Mouse (Mus musculus) gastrocnemius, postnatal 36 days (tissue): ENCODE measurements around the gene Nrp2. TPM values are rescaled to one million over a fixed set of nuclear protein-coding genes. Genes with fewer than 3 reads are reported as not detected.
A peak's percentile ranks its signal among the peaks of the same experiment; 100 is the strongest.

Experiments
- DNase-seq, 2 experiments: peaks; one replicate each; pipeline ENCODE4 v3.0.0; 2022
- intact Hi-C: fragments of 180-260 bp; cut with DNase I; formaldehyde crosslinking; loops from one replicate; pipeline ENCODE4 v1.15.1; 2025
- total RNA-seq, 2 experiments: library from RNA; stranded (reverse); gene quantifications; 2 replicates each; pipeline ENCODE4 v1.2.3; 2021

The Nrp2 gene
- total RNA-seq, 2 experiments from 2014 or later = 3.8 to 4.2 TPM

GRCm38 (mm10) chr1:62774288-62775218 lies 71.5 kb downstream of the Nrp2 start:
- DNase-seq = no peak
- intact Hi-C loops = no loop called here

DNA sequence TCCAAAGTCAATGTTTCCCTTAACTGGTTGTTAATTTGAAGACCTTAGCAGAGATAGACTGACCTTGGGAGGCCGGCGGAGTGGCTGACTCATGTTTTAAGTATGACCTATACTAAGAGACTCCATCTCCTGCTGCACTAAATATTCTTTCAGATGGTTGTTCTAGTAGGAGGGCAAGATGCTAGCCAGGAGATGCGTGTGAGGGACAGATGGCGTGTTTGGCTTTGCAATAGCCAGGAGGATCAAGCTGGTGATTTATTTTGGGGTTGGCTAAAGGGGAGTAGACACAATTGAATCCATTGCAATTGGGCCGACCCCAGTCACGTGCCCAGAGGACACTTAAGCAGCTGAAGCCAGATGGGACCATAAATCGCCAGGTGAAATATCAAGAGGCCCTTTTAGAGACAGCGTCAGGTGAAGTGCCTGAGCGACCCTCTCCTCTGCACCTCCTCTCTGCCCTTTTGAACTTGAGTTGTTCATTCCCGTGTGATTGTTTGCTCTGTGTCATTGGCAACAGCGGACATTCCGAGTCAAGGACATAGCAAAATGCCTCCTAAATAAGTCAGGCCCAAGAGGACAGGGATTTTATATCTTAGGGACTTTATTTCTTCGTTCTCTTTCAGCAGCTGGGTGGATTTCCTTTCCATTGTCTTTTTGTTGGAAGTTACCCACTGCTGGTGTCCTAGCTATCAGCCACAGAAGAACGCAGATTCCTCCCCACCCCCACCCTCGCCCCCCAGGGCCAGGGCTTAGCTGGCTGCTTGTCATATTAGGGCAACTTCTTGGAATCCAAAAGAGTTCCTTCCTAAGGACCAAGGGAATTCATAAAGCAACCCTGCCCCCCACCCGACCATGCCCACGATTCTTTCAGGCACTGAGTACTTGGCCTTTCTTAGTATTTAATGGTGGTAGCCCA lies 74.5 kb downstream of the Nrp2 start:
- DNase-seq = no peak

DNA sequence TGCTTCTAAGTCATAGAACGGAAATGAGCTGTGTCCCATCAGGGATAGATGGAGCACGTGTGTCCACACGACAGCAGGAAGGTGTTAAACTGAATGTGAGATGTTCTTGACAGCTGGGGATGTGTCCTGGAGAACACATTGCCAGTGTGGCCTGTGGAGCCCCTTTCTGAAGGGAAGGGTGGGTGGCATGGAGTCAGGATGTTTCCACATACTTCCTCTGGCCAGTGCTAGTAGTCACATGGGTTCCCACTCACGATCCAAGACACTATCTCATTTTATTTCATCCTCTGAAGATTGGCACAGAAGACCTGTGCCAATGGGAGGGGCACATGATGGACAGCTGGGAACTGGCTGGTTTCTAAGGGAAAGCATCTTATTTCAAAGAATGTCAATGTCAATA lies 75.8 kb downstream of the Nrp2 start:
- intact Hi-C loops = no loop called here
- no peak for DNase-seq

More for the DNA sequence above, 74.5 kb downstream of the Nrp2 start:
- intact Hi-C loops = no loop called here

GRCm38 (mm10) chr1:62780068-62780761 lies 77.1 kb downstream of the Nrp2 start:
- no peak for DNase-seq
- intact Hi-C loops = no loop called here

GRCm38 (mm10) chr1:62782155-62782554 lies 79.1 kb downstream of the Nrp2 start:
- intact Hi-C loops = no loop called here

GRCm38 (mm10) chr1:62782573-62782972 lies 79.5 kb downstream of the Nrp2 start:
- intact Hi-C loops = no loop called here
- no peak for DNase-seq

More at GRCm38 (mm10) chr1:62782155-62782554, 79.1 kb downstream of the Nrp2 start:
- no peak for DNase-seq

GRCm38 (mm10) chr1:62783354-62784083 lies 80.4 kb downstream of the Nrp2 start:
- intact Hi-C loops = loop anchor here (2.0 kb wide), 1 partner anchor 145 kb away; no protein-coding TSS in a partner anchor
- no peak for DNase-seq

DNA sequence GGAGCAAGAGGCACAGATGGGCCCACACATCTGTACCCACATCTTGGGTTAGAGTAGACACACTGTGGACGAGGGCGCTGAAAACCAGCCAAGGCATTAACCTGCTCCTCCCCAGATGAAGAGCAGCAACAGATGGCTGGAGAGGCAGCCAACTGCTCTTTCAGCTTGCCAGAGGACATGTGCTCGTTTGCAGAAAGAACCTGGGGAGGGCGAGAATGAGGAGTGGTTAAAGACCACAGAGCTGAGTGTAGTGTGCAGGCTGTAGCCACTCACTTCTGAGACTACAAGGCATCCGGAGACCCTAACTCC lies 81.0 kb downstream of the Nrp2 start:
- intact Hi-C loops = loop anchor here (2.0 kb wide), 1 partner anchor 145 kb away; no protein-coding TSS in a partner anchor
- no peak for DNase-seq

- DNase-seq = peak in 1 of 2 experiments; percentile 49
- intact Hi-C loops = loop anchor here (5.0 kb wide), 1 partner anchor 176 kb away; no protein-coding TSS in a partner anchor
Observed at GRCm38 (mm10) chr1:62786255-62786654, 83.2 kb downstream of the Nrp2 start.

- intact Hi-C loops = loop anchor here (5.0 kb wide), 1 partner anchor 175 kb away; no protein-coding TSS in a partner anchor
- no peak for DNase-seq
Observed at GRCm38 (mm10) chr1:62787546-62787945, 84.5 kb downstream of the Nrp2 start.

DNA sequence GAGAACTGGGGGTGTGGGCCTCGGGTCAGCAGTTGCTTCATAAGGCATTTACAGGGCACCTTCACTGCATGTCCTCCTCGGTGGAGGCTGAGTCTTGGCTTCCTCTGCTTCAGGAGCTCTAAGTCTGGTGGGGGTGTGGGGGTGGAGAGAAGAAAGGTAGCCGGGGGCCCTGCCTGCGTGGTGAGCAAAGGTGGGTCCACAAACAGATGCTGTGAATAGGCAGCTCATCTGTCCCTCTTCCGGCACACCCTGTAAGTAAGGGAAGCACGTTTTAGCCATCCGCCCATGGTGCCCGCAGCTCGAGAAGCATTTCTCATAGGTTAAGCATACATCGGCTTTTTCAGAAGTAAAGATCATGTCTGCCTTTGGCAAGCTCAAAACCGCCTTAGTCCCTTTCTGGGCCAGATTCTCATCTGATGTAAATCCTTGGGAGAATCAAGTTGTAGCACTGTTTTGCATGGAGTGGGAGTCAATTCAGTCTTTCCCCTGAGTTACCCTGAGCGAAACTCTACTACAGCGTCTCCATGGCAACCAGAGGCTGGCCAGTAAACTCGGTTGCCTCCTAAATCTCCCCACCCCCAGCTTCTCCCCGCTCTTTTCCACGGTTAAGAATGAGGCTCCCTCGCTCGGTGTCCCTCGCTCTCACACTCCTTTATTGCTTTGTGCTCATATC lies 91.3 kb downstream of the Nrp2 start:
- DNase-seq = no peak
- intact Hi-C loops = no loop called here

DNA sequence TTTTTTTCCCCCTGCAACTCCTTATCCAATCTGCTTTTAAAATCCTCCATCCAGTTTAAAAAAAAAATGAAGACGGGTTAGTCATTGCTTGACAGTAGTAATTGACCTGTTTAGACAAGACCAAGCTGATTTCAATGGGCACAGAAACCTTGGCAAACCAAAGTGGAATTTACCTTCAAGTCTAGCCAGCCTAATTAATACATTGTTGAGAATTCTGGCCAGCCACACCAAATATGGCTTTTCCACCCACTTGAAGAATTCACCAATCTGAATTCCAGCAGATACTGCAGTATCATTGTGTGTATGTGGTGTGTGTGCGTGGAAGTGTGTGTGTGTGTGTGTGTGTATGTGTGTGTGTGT lies 91.8 kb downstream of the Nrp2 start:
- intact Hi-C loops = no loop called here
- DNase-seq = no peak

DNA sequence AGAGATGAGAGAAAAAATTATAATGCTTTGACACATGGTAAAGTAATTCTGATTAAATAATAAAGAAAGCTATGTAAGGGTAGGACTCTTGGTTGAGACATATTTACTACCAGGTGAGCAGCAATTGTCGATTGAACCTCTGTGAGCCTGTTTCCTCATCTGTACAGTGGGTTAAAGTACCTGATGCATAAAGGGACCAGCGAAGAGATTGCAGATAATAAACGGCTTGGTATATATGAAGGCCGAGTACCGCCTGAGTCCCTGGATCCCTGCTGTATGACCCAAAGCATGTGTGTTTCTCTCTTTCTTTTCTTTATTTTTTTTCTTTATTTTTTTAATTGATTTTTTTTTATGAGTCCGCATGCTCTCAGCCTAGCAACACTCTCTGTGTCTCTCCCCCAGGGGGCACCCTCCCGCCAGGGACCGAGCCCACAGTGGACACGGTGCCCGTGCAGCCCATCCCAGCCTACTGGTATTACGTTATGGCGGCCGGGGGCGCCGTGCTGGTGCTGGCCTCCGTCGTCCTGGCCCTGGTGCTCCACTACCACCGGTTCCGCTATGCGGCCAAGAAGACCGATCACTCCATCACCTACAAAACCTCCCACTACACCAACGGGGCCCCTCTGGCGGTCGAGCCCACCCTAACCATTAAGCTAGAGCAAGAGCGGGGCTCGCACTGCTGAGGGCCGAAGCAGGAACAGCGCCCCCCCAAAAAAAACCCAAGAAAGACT lies 92.4 kb downstream of the Nrp2 start:
- intact Hi-C loops = no loop called here

GRCm38 (mm10) chr1:62796038-62796647 lies 93.1 kb downstream of the Nrp2 start:
- DNase-seq = no peak
- intact Hi-C loops = no loop called here

More for the DNA sequence above, 92.4 kb downstream of the Nrp2 start:
- peak in 1 of 2 experiments; percentile 29 for DNase-seq

GRCm38 (mm10) chr1:62799427-62799826 lies 96.3 kb downstream of the Nrp2 start:
- intact Hi-C loops = no loop called here
- no peak for DNase-seq

GRCm38 (mm10) chr1:62800351-62800750 lies 97.3 kb downstream of the Nrp2 start:
- intact Hi-C loops = no loop called here
- DNase-seq = no peak

DNA sequence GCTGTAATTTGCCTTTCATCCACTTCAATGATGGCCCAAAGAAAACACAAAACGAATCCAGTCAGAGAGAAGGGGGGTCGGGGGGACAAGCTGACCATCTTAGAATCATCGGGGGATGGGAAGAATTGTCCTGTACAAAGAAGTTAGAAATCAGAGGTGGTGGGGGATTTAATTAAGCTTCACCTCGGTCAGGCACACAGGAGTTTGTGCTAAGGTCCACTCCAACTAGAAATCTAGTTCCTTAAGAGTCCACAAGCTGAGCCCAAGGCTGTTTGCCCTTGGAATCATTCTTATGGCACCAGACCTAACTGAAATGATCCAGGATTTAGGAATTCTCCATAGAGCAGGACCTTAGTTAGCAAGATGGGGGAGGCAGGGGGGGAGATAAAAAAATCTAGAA lies 98.3 kb downstream of the Nrp2 start:
- intact Hi-C loops = no loop called here
- DNase-seq = no peak

DNA sequence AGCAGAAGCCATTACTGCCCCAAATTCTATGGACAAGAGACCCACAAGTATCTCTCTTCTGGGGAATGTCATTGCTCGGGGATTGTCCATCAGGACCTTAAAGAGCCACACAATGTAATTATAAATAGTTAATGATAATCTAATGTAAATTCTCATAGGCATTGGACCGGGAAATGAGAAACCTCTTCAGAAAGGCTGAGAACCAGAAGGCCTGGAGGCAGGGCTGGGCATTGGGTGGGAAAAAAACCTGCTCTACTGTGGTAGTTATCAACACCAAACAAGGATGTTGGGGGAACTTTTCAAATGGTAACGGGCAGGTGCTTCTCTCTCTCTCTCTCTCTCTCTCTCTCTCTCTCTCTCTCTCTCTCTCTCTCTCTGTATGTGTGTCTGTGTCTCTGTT lies 98.8 kb downstream of the Nrp2 start:
- DNase-seq = no peak
- intact Hi-C loops = no loop called here
